Mouse (Mus musculus) spleen, postnatal 14 days (tissue): ENCODE results near the gene Slc47a2.
"Not testable (repeated sequence)": the region's sequence is repeated elsewhere in the genome, so short reads cannot be mapped to it uniquely, and the experiment has no call there.

Source experiments
- DNase-seq, 2 experiments: peaks; one replicate each; pipeline ENCODE4 v3.0.0; 2021 to 2022; ENCODE audit warnings: low spot score in 2 of 2

Gene Slc47a2

DNA sequence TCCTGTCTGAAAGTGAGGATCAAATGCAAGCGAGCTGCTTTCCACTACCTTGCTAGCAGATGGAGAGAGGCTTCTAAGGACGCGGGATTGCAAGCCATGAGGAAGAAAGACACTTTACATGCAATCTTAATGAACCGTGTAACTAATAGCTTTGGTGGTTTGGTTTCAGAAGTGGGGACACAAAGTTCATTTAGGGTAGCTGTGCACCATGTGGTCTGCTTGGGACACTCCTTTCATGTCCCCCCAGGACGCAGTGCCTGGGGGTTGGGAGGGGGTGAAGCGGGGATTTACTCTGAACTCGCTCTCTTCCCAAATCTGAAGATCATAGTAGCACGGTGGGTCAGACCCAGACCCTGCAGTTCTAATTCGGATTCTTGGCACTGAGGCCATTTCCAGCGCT, 689 bp downstream of the Slc47a2 start:
- DNase-seq = no peak

DNA sequence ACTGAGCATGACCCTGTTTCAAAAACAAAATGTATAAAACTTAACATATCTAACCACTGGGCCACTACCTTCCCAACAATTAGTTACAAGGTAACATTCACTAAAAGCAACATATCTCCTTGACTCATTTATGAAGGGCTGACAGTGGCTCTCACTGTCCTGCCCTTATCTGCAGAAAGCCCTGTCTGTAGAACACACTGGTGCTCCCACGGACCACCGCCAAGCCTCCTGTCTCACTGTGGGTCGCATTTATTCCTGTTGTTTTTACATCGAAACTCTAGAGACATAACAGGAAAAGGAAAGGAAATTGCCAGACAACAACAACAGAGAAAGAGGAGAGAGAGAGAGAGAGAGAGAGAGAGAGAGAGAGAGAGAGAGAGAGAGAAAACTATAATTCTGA, 1.4 kb downstream of the Slc47a2 start:
- DNase-seq = no peak

DNA sequence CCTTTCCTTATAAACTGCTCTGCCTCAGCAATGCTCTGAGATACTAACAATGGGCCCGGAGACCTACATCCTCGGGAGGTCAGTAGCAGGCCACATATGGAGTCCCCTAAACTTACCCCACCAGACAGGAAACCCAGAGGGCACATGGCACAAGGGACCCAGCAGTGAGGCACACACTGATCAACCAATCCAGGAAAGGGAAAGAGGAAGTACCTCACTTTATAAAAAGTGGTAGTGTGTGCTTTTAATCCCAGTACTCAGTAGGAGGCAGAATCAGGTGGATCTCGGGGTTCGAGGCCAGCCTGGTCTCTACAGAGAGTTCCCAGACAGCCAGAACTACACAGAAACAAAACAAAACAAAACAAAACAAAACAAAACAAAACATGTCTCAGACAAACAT, 2.3 kb downstream of the Slc47a2 start:
- DNase-seq = no peak

DNA sequence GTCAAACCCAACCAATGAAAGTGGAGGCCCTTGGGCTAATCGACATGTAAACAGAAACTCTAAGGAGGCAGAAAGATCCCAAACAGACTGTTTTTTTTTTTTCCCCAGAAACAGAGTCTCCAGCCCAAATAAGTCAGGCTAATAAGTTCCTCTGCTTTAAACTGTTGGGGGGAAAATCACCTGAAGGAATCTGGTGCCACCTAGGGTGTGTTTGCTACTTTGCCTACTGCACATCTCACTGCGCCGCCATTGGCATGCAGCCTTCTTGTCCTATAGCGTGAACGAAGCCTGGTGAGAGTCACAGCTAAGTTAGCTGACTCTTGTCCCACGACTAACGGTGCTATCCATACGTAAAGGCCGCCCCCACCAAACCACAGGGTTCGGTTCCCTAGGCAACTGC, 5.1 kb downstream of the Slc47a2 start:
- no peak for DNase-seq

DNA sequence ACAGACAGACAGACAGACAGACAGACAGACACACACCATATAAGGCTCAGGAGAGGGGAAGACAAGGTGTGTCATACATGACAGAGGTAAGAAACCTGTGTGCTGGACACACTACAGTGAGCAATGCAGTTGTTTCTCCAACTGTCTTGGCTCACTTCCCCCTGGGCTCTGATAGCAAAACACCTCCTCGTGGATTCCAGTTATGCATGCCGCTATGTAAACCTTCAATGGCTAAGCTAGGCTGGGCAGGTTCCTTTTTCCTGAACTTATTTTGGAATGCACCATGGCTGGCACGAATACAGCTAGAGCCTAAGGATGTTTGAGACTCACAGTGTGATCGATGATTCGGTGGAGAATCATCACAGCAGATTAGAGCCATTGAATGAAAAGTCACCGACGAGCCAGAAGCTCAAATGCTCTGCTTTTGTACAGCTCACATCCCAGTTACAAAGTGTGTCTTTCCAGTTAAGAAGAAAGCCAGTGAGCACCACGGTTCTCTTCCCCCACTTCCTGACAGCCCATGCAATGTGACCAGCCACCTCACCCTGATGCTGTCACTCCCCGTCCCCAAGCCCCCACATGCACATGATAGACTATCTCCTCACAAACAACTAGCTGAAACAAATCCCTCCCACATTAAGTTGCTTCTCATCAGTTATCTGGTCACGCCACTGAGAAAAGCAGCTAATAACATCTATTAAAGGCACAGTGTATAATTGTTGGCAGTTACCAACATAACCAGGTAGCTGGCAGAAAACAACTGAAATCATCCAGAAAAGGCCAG, 21.6 kb downstream of the Slc47a2 start:
- no peak for DNase-seq

DNA sequence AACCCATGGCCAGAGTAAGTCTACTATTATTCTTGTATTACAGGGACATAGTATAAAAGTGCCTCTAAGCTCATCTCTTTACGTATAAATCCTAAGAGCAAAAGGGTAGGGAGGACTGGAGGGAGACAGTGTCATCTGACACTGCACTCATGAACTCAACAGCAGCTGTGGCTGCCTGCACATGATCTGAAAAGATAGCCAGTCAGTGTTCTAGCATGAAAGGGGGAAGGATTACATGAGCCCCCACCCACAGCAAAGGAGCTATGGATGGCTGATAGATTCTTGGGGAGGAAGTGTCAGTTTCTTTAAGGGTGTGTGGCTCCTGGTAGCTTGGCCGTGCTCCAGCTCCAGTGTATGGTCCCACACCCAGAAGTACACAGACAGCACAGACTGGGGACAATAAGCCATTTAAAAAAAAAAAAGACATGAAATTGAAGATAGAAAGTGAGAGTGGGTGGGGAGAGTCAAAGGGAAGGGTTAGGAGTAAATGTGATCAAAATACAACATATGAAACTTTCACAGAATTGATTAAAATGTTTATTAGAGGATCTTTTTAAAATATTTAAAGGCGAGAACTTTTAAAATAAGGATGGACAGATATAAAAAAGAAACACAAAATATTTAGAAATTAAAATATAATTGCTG, 22.6 kb downstream of the Slc47a2 start:
- DNase-seq = no peak

DNA sequence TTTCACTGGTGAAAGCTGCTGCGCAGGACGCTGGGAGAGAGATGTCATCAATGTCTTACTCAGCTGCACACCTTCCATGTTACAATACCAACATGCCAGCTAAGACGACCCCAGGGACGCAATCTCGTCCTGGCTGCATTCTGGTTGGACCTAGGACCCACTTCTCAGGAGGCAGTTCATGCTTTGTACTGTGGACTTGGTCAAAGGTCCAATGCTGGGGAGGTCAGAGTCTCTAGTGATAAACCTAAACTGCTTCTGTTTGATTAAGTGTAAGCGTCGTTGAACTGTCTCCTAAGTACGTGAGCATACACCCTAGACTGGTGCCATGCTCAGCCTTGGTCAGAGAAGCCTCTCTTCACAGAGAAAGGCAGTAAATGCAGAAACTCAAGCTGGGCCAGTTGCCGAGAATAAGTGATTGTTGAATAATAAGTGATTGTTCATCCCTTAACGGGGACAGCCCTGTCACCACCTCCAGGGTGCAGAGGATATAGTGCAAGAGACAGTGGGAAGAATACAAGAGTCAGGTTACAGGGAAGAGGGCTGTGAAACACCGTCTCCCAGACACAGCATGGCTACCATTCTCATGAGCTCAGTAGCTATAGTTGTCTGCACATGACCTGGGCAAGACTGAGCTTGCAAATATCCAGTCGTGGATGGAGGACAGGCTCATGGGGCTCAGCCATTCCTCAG, 23.3 kb downstream of the Slc47a2 start:
- DNase-seq = no peak

DNA sequence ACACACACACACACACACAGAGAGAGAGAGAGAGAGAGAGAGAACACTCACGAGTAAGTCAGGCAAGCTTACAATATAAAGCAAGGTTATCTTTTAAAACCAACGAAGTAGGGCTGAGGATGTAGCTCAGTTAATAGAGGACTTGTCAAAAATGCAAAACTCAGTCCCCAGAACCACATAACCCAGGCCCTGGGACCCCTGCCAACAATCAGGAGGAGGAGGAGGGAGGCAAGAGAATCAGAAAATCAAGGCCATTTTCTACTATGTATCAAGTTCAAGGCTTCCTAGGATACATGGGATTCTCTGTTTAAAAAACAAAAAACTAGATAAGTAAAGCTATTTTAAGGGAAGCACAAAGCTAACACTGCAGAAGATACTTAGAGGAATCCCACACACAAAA, 25.8 kb downstream of the Slc47a2 start:
- no peak for DNase-seq

DNA sequence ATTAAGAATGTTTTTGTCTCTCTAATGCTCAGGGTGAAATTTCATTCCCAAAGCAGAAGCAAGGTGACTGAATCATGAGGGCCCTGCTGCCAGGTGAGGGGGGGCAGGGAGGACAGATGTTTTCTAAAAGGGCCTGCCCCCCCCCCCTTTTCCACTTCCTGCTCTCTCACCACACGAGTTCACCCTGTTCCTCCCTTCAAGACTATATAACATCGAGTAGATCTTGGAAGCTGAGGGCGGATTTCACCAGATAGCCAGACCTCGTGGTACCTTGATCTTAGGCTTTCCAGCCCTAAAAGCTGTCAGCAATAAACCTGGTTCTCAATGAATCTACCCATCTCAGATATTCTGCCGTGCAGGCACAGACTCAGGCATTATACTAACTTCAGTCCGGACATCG, 32.3 kb downstream of the Slc47a2 start:
- DNase-seq = no peak

DNA sequence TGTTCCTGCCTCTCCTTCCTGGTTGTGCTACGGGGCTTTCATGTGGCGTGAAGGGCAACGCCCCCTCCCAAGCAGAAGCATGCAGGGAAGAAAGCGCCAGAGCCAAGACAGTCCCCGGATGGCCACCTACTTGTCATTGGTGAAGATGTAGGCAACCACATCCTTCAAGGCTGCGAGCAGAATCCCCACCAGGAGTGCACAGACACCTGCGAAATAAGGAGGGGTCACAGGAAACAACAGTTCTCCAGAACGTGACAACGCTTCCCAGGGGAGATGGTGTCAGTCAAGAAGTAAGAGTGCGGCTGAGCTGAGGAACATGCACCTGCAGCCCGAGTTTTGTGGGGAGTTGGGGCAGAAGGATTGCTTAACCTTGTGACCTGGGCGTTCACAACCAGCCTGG, 32.8 kb downstream of the Slc47a2 start:
- no peak for DNase-seq

DNA sequence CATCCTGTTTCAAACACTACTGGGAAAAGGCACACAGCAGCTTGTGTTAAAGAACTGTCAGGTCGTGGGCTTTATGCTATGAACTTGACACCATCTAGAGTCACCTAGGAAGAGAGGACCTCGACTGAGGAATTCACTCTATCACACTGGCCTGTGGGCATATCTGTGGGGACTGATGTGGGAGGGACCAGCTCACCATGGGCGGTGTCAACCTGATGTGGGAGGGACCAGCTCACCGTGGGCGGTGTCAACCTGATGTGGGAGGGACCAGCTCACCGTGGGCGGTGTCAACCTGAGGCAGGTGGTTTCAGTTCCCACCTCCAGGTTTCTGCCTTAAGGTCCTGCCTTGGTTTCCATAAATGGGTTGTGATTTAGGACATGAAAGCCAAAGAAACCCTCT, 34.9 kb downstream of the Slc47a2 start:
- no peak for DNase-seq

DNA sequence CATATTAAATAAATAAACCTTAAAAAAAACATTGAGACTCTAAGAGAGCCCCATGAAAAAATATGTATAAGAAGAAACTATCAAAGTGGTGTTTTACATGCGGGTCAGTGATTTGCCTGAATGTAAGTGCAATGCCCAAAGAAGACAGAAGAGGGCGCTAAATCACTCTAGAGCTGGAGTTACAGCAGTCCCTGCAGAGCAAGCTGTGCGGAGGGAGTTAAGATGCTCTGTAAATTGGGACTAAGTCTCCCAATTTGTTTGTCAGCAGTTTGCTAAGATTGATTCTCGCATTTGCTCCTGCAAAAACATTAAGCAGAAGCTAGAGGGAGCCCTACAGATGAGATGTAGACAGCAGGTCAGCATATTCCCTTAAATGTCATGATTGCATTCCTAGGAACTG, 37.3 kb downstream of the Slc47a2 start:
- peak in 1 of 2 experiments; percentile 49 for DNase-seq

DNA sequence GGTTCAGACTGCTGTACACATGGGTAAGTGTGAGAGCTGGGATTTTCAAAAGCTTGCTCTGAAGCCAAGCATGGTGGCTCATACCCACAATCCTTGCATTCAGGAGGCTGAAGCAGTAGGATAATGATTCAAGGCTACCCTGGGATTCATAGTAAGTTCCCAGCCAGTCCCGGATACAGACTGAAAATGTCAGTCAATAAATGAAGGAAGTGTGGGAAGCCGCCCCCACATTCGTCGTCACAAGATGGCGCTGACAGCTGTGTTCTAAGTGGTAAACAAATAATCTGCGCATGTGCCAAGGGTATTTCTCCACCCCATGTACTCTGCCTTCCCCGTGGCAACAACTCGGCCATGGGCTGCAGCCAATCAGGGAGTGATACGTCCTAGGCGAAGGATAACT, 38.1 kb downstream of the Slc47a2 start:
- DNase-seq = not testable (repeated sequence)

DNA sequence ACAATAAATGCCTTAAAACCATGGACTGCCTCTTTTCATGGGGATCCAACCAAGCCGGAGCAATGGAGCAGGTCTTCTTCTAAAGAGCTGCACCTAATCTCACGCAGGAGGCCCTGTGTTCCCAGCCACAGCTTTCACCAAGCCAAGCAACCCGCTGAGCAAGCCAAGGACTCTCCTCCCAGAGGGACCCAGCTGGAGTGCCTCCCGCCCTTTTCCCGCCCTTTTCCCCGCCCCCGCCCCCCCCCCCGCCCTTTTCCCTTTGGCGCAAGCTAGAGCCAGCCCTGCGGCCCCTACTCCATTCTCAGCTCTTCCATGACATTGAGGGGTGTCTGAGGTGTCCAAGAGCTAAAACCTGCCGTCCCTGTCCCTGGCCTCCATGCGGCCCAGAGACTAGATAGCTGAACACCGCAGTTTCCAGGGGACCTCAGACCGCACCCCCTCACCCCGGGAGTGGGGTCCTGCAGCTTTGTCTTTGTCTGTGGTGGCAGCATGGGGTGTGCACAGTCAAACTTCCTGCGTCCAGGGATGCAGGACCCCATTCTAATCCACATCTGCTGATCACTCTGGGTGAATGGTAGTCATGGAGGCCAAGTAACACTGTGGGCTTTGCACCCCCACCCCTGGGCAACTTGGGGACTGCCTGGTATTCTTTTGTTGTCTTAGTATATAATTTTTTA, 41.8 kb downstream of the Slc47a2 start:
- DNase-seq = no peak

DNA sequence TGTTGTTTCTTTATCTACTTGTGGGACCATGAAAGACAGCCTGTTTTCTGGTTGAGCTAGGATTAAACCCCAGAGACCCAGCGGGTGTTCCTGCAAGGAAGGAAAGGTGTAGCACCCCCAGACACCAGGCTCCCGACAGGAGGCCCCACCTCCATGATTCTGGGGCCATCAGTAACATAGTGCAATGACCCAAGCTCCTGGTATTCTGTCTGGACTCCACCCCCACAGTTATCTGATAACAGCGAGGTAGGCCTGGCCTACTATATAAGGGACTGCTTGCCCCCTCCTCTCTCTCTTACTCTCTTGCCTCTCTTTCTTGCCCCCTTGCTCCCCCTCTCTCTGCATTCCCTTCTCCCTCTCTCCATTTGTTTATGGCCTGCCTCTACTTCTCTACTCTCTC, 42.5 kb downstream of the Slc47a2 start:
- DNase-seq = no peak

DNA sequence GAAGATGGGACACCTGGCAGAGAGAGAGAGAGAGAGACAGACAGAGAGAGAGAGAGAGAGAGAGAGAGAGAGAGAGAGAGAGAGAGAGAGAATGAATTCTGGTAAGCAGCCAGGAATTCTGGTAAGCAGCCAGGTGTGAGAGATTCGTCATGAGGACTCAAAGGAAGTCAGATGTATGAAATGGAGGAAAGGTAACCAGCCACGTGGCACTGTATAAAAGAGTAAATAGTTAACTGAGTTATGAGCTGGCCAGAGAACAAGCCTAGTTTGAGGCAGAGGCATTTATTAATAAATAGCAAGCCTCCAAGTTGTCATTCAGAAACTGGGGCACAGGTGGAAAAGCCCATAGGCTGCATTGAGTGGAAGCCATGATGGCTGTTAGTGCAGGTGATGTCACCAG, 44.8 kb downstream of the Slc47a2 start:
- DNase-seq = no peak

DNA sequence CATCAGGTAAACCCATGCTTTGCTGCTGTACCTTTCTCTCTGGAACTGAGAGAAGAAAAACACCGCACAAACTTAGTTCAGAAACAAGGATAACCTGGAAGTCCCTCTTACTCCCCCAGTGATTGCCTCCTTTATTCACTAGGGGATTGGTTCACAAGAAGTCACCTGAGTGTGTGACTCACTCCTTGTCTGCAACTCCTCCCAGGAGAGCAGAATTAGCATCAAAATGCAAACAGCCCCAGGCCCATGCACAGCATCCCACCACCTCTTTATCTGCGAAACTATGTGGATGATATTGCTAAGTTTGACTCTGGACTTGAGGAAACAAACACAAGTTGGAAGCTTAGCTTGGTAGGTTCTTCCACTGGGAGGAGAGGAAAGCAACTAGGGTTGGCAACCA, 45.3 kb downstream of the Slc47a2 start:
- no peak for DNase-seq

DNA sequence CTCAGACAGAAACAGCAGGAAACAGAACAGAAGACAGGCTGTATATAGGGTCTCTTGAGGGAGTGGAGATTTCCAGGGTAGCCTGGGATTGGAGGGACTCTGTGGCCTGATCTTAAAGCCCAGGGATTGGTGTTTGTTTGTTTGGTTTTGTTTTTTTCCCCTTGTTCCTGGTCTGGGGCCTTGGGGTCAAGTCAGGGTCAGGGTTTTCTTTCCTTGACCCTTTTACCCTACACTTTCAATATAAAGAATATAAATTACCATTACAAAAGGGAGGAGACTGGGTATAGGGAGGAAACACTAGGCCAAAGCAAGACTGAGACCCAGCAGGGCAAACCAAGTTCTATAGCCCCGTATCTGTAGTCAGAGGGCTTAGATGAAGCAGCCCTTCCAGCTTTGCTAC, 46.1 kb downstream of the Slc47a2 start:
- no peak for DNase-seq

DNA sequence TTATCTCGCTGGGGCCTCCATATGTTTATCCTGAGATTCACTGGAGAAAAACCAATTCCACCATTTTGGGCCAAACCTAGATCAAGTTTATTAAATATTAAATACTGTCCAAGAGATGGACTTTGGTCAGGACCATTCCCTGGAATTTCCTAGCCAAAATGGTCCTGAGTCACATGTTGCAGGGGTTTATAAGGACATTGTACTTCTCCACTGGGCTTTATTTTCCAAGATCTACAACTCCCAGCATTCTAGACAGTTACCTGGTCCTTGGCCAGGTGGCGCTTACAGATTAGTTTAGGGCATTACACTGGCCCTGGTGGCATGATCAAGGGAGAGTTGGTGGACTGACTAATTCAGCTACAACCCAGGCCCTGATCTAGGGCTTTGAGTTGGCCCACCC, 47.1 kb downstream of the Slc47a2 start:
- DNase-seq = no peak

DNA sequence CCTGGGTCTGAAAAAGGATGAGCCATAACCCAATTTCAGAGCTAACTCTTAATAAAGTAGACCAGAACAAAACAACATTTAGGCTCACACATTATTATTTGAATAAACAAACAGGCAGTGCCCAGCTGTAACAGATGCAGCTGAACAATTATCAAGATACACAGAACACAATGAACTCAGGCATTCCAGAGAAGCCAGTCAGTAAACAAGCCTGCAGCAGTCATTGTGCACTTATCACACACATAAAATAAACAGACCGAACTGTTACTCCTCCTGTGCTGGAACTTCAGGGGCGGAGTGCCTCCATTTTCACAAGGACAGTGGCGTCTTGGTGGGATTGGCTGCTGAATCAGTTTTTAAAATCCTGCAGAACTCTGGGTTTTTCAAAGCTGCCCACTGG, 48.2 kb downstream of the Slc47a2 start:
- DNase-seq = no peak

DNA sequence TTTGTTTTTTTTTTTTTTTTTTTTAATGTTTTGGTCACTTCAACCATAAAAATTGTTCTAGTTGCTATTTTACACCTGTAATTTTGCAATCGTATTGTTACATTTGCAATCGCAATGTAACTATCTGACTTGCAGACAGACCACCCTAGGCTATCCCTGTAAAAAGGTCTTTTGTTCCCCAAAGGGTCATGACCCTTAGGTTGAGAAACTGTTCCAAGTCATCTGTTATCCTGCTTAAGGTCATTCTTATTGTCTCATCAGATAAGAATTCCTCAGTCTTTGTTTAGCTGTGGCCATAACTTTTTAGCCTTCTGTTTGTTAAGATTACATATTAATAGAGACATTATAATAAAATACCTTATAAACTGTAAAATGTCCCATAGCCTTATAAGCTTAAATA, 49.4 kb downstream of the Slc47a2 start:
- no peak for DNase-seq

DNA sequence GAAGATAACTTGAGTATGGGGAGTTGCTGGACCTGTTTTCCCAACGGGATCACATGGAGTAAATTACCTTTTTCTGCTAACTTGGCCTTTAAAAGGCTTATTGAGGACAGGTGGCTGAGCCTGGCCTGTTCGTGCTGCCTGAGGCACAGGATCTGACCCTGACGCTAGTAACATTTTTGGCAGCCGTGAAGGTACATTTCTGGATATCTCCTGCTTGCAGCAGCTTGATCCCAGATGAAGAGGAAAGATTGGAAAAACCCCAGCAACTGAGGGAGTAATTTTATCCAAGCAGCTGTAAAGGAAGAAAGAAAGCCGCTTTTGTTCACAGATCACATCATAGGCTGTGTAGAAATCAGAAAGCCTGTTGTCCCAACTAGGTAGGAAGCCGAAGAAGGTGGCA, 58.3 kb downstream of the Slc47a2 start:
- no peak for DNase-seq
